Mouse (Mus musculus) liver, postnatal 0 days (tissue): ENCODE results near the gene Capzb. TPM values are rescaled to one million over a fixed set of nuclear protein-coding genes. Genes with fewer than 3 reads are reported as not detected.

ENCODE experiments used
- ATAC-seq: fragments of 200-750 bp; cut with Nextera tagmentation; 2 replicates; pipeline ENCODE4 v1.8.0; 2017; ENCODE audit warnings: mild to moderate bottlenecking, moderate library complexity
- DNase-seq: peaks from one replicate; pipeline ENCODE4 v3.0.0-alpha.2; 2016
- H3K27ac ChIP-seq: fragments of 300-500 bp; sonication (generic); 2 replicates; pipeline ENCODE4 v1.5.1; 2014; ENCODE audit warnings: antibody characterized with exemption, moderate library complexity, mild to moderate bottlenecking, low read depth
- H3K27me3 ChIP-seq: fragments of 300-500 bp; sonication (generic); 2 replicates; pipeline ENCODE4 v1.6.1; 2014; ENCODE audit warnings: low read length, control low read depth, mixed read lengths; ENCODE audit not compliant: insufficient read depth
- H3K36me3 ChIP-seq: fragments of 300-500 bp; sonication (generic); replicated peaks from 2 replicates; pipeline ENCODE4 v1.6.1; 2014; ENCODE audit warnings: mild to moderate bottlenecking, control low read depth, low read length, moderate library complexity, mixed read lengths; ENCODE audit not compliant: insufficient read depth
- H3K4me1 ChIP-seq: fragments of 300-500 bp; sonication (generic); 2 replicates; pipeline ENCODE4 v1.6.1; 2014; ENCODE audit warnings: antibody characterized with exemption, mild to moderate bottlenecking, control low read depth; ENCODE audit not compliant: insufficient read depth
- H3K4me2 ChIP-seq: fragments of 300-500 bp; sonication (generic); 2 replicates; pipeline ENCODE4 v1.6.1; 2014; ENCODE audit warnings: low read depth, mild to moderate bottlenecking, low read length, moderate library complexity, mixed read lengths
- H3K4me3 ChIP-seq: fragments of 300-500 bp; sonication (generic); 2 replicates; pipeline ENCODE4 v1.5.1; 2014; ENCODE audit warnings: low read depth, low read length
- H3K9ac ChIP-seq: fragments of 300-500 bp; sonication (generic); replicated peaks from 2 replicates; pipeline ENCODE4 v1.6.1; 2014; ENCODE audit warnings: mild to moderate bottlenecking, moderate library complexity
- H3K9me3 ChIP-seq: fragments of 300-500 bp; sonication (generic); 2 replicates; pipeline ENCODE4 v1.6.1; 2016; ENCODE audit warnings: mild to moderate bottlenecking, control low read depth, low read length, mixed read lengths
- CTCF ChIP-seq: sonication (generic); IDR thresholded peaks from 2 replicates; pipeline ENCODE4 v1.5.1; 2016; ENCODE audit warnings: antibody characterized with exemption, low read depth
- EP300 ChIP-seq: IDR thresholded peaks from 2 replicates; pipeline ENCODE4 v1.6.1; 2016; ENCODE audit warnings: antibody characterized with exemption, low read depth, mild to moderate bottlenecking
- WGBS: fragments of 180-500 bp; shearing (Covaris S2); extraction: QIAGEN DNeasy Blood & Tissue Kit; methylation state at CpG from one replicate; pipeline ENCODE4 v1.1.7; 2014; ENCODE audit not compliant: insufficient replicate concordance; 5-methylcytosine and 5-hydroxymethylcytosine counted together
- polyA plus RNA-seq: library from polyadenylated mRNA; unstranded; fragments of >200 nt; fragmentation: Nextera tagmentation; extraction: Ambion mirVana; gene quantifications from 2 replicates; pipeline ENCODE4 v1.2.1, GENCODE M21; 2015

The Capzb gene
- polyA plus RNA-seq = 136 and 143 TPM in 2 replicates

DNA sequence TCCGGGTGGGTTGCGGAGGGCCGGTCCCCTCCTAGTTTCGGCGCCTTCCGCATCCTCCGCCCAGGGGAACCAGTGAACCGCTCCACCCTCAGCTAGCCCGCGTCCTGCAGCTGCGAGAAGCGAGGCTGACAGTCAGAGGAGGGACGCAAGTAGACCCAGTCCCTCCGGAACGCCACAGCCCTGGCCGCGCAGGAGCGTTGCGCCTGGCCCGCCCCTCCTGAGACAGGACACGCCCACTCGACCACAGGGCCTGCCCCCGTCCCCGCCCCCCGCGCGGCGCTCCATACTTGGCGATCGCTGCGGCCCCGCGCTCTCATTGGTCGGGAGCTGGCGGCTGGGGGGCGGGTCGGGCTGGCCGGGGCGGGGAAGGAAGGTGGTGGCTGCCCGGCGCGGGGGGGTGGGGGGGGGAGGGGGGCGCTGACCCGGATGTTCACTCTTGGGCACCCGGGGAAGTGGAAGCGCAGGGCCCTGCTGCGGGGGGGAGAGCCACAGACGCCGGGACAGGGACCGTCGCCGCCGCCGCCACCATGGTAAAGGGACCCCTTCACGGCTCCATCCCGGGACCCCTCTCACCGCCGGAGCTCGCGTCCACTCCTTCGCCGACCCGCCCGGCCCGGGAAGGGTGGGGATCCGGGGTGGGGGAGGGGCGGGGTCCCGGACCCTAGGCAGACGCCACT is at the start of gene Capzb:
Gene Capzb, plus strand, starts transcription at position 401 of the 677 bp plus-strand sequence.
- peak; percentile 95 for ATAC-seq
- peak within 1 kb of the TSS; percentile 99 for H3K4me3 ChIP-seq
- no peaks in the 10 kb centered on the region for H3K9me3 ChIP-seq
- H3K27ac ChIP-seq = peak within 1 kb of the TSS; percentile 94
- TF ChIP-seq CTCF (no peak), EP300 (no peak)
- no peaks in the 10 kb centered on the region for H3K27me3 ChIP-seq
- H3K36me3 ChIP-seq = no peaks in the 10 kb centered on the region
- WGBS = under 1% methylated on average over 35 of the region's 69 CpGs
- DNase-seq = peak; percentile 99
- H3K4me1 ChIP-seq = peaks cover 54% of the 10 kb centered on the region
- H3K4me2 ChIP-seq = peak within 1 kb of the TSS; percentile 93
- peak within 1 kb of the TSS; percentile 96 for H3K9ac ChIP-seq

DNA sequence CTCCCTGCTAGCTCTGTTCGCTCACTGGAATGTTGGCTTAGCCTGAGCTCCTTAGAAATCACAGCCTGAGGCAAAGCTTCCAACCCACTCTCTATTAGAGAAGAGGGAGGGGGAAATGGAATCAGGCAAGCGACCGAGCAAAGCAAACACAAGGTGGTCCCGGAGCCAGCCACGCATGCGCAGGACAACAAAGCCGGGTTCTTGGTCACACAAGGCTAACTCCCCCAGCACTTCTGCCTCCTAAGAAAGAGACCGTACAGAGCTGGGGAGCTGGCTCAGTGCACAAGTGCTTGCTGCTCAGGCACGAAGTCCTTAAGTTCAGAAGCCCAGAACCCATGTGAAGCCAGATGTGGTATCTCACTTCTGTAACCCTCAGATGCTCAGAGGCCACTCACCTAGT is 49.7 kb upstream of the Capzb start:
- Histone ChIP-seq H3K4me2 (peak overlapping the region; percentile 23; the same call in 1 of the 2 replicates), H3K27me3 (no peaks in the 10 kb centered on the region), H3K9ac (no peak overlapping the region), H3K36me3 (no peaks in the 10 kb centered on the region), H3K4me1 (peaks cover 2% of the 10 kb centered on the region; the same call in 1 of the 2 replicates), H3K4me3 (no peak overlapping the region), H3K27ac (no peak overlapping the region), H3K9me3 (no peaks in the 10 kb centered on the region)
- TF ChIP-seq CTCF (no peak), EP300 (no peak)
- WGBS = 53% methylated on average over 9 of the region's 9 CpGs
- DNase-seq (no peak), ATAC-seq (no peak)

DNA sequence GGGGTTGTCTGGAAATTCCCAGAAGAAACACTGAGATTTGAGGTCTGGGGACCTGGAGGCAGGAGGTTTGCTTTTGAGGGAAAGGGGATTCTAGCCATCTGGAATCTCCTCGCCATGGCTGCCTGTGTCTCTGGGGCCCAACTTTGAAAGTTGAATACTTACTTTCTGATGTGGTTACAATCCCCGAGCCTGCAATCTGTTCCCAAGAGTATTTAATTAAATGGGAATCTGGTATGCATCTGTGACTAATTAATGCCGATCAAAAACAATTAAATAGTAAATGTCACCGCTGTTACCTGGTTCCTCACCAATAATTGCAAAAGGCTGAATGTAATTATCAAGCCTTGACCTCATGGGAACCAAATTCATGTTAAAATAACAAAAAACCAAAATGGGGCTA is 48.1 kb upstream of the Capzb start:
- Histone ChIP-seq H3K36me3 (no peaks in the 10 kb centered on the region), H3K4me2 (no peak overlapping the region), H3K4me1 (peaks cover 2% of the 10 kb centered on the region; the same call in 1 of the 2 replicates), H3K4me3 (no peak overlapping the region), H3K27me3 (no peaks in the 10 kb centered on the region), H3K9me3 (no peaks in the 10 kb centered on the region), H3K9ac (no peak overlapping the region), H3K27ac (no peak overlapping the region)
- TF ChIP-seq EP300 (no peak), CTCF (no peak)
- WGBS = 85% methylated on average over 4 of the region's 4 CpGs
- ATAC-seq (no peak), DNase-seq (no peak)

DNA sequence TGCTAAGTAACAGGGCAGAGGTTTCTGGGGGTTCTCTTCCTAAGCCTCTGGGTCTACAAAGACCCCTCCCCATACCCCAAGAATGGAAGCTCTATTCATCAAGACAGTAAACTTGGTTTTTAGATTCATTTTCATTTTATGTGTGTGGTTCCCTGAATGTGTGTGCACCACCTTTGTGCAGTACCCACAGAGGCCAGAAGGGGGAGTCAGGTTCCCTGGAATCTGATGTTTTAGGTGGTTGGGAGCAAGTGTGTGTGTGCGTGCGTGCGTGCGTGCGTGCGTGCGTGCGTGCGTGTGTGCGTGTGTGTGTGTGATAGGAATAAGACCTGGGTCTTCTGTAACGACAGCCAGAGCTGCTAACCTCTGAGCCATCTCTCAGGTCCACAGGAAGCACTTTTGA is 47.5 kb upstream of the Capzb start:
- no peaks in the 10 kb centered on the region for H3K36me3 ChIP-seq
- H3K27me3 ChIP-seq = no peaks in the 10 kb centered on the region
- no peak overlapping the region for H3K4me2 ChIP-seq
- no peak overlapping the region for H3K27ac ChIP-seq
- no peak for ATAC-seq
- 87% methylated on average over 11 of the region's 11 CpGs for WGBS
- H3K9me3 ChIP-seq = no peaks in the 10 kb centered on the region
- no peak overlapping the region for H3K9ac ChIP-seq
- TF ChIP-seq CTCF = peak; percentile 77
- no peak for TF ChIP-seq EP300
- peak; percentile 63 for DNase-seq
- no peak overlapping the region for H3K4me3 ChIP-seq
- peaks cover 2% of the 10 kb centered on the region; the same call in 1 of the 2 replicates for H3K4me1 ChIP-seq

DNA sequence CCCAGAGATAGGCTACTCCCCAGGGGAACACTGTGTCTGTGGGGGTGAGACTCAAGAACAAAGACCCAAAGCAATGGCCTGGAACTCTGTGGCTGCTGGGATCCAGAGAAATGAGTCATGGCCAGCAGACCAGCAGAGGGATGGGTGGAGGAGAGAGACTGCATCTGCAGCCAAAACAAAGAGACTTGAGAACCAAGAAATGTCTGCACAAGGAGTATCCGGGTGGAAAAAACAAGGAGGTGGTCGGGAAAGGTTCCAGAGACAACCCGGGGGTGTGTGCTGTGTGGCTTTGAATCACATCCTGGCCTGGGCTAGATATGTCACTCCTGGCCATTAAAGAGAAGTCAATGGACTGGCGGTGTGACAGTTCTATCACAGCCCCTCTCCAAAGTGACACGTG is 45.9 kb upstream of the Capzb start:
- no peaks in the 10 kb centered on the region for H3K36me3 ChIP-seq
- H3K9ac ChIP-seq = no peak overlapping the region
- H3K4me3 ChIP-seq = no peak overlapping the region
- H3K27me3 ChIP-seq = no peaks in the 10 kb centered on the region
- H3K27ac ChIP-seq = no peak overlapping the region
- H3K4me2 ChIP-seq = no peak overlapping the region
- TF ChIP-seq CTCF (no peak), EP300 (no peak)
- DNase-seq (no peak), ATAC-seq (no peak)
- 71% methylated on average over 5 of the region's 5 CpGs for WGBS
- H3K9me3 ChIP-seq = no peaks in the 10 kb centered on the region
- peaks cover 2% of the 10 kb centered on the region; the same call in 1 of the 2 replicates for H3K4me1 ChIP-seq

DNA sequence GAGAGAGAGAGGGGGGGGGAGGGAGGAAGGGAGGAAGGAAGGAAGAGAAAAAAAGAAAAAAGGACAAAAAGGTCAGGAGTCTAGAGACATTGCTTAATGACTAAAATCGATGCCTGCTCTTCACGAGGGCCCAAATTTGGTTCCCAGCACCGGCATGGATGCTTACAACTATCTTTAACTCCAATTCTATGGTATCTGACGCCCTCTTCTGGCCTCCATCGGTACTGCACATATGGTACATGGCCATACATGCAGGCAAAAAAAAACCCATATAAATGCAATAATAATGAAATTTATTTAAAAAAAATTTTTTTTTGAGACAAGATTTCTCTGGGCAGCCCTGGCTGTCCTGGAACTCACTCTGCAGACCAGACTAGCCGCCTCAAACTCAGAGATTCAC is 41.3 kb upstream of the Capzb start:
- TF ChIP-seq EP300 (no peak), CTCF (peak; percentile 47)
- Histone ChIP-seq H3K36me3 (no peaks in the 10 kb centered on the region), H3K4me3 (no peak overlapping the region), H3K9me3 (no peaks in the 10 kb centered on the region), H3K4me1 (no peaks in the 10 kb centered on the region), H3K27me3 (no peaks in the 10 kb centered on the region), H3K9ac (no peak overlapping the region), H3K4me2 (no peak overlapping the region), H3K27ac (no peak overlapping the region)
- no peak for DNase-seq
- ATAC-seq = no peak
- WGBS = 59% methylated on average over 6 of the region's 6 CpGs
